Mouse (Mus musculus) midbrain, postnatal 0 days (tissue): ENCODE measurements around the gene Cdk6. TPM values are rescaled to one million over a fixed set of nuclear protein-coding genes. Genes with fewer than 3 reads are reported as not detected.

Source experiments
- ATAC-seq: fragments of 200-750 bp; cut with Nextera tagmentation; 2 replicates; pipeline ENCODE4 v1.8.0; 2017; ENCODE audit warnings: moderate number of reproducible peaks, mild to moderate bottlenecking, moderate TSS enrichment, moderate library complexity; ENCODE audit not compliant: low FRiP score
- DNase-seq: peaks from one replicate; pipeline ENCODE4 v3.0.0-alpha.2; 2015; ENCODE audit warnings: low spot score
- H3K27ac ChIP-seq: fragments of 300-500 bp; sonication (generic); 2 replicates; pipeline ENCODE4 v1.5.1; 2014; ENCODE audit warnings: low read depth, mild to moderate bottlenecking, low read length, mixed read lengths
- H3K27me3 ChIP-seq: fragments of 300-500 bp; sonication (generic); 2 replicates; pipeline ENCODE4 v1.6.1; 2014; ENCODE audit warnings: low read length, control low read depth, mixed read lengths; ENCODE audit not compliant: insufficient read depth
- H3K36me3 ChIP-seq: fragments of 300-500 bp; sonication (generic); 2 replicates; pipeline ENCODE4 v1.6.1; 2014; ENCODE audit warnings: low read length, control low read depth, mixed read lengths; ENCODE audit not compliant: insufficient read depth
- H3K4me1 ChIP-seq: fragments of 300-500 bp; sonication (generic); 2 replicates; pipeline ENCODE4 v1.6.1; 2014; ENCODE audit warnings: mild to moderate bottlenecking, control low read depth, antibody characterized with exemption, low read length, mixed read lengths; ENCODE audit not compliant: insufficient read depth
- H3K4me2 ChIP-seq: fragments of 300-500 bp; sonication (generic); 2 replicates; pipeline ENCODE4 v1.6.1; 2014; ENCODE audit warnings: low read depth, mild to moderate bottlenecking, low read length, mixed read lengths; ENCODE audit not compliant: poor library complexity, severe bottlenecking
- H3K4me3 ChIP-seq: fragments of 300-500 bp; sonication (generic); 2 replicates; pipeline ENCODE4 v1.5.1; 2014; ENCODE audit warnings: low read depth, mild to moderate bottlenecking, low read length, moderate library complexity
- H3K9ac ChIP-seq: fragments of 300-500 bp; sonication (generic); replicated peaks from 2 replicates; pipeline ENCODE4 v1.6.1; 2014; ENCODE audit warnings: mild to moderate bottlenecking, low read length, moderate library complexity, mixed read lengths; ENCODE audit not compliant: poor library complexity, severe bottlenecking
- H3K9me3 ChIP-seq: fragments of 300-500 bp; sonication (generic); 2 replicates; pipeline ENCODE4 v1.6.1; 2016; ENCODE audit warnings: low read length, control low read depth
- CTCF ChIP-seq: IDR thresholded peaks from 2 replicates; pipeline ENCODE4 v1.5.1; 2016; ENCODE audit warnings: antibody characterized with exemption, mild to moderate bottlenecking
- WGBS: fragments of 180-500 bp; shearing (Covaris S2); extraction: QIAGEN DNeasy Blood & Tissue Kit; methylation state at CpG from one replicate; pipeline ENCODE4 v1.1.7; 2014; 5-methylcytosine and 5-hydroxymethylcytosine counted together
- polyA plus RNA-seq: library from polyadenylated mRNA; unstranded; fragments of >200 nt; fragmentation: Nextera tagmentation; extraction: Ambion mirVana; gene quantifications from 2 replicates; pipeline ENCODE4 v1.2.1, GENCODE M21; 2015
- total RNA-seq: library from RNA; depleted of rRNA; stranded (reverse); fragments of >200 nt; gene quantifications from 2 replicates; pipeline ENCODE4 v1.2.3, GENCODE M21; 2014

Gene Cdk6
- total and polyA plus RNA-seq, 2 experiments from 2014 or later: 4.0 to 7.1 TPM

- Histone ChIP-seq H3K27ac (no peak overlapping the region), H3K4me1 (no peaks in the 10 kb centered on the region), H3K4me2 (no peak overlapping the region), H3K9me3 (no peaks in the 10 kb centered on the region), H3K9ac (no peak overlapping the region), H3K27me3 (no peaks in the 10 kb centered on the region), H3K36me3 (no peaks in the 10 kb centered on the region), H3K4me3 (no peak overlapping the region)
- DNase-seq: no peak
- 79% methylated on average over 7 of the region's 7 CpGs for whole genome bisulfite sequencing
- no peak for TF ChIP-seq CTCF
- ATAC-seq: no peak
Observed at GRCm38 (mm10) chr5:3386021-3386730, 44.9 kb downstream of the Cdk6 start.

GRCm38 (mm10) chr5:3386731-3387087 lies 45.4 kb downstream of the Cdk6 start:
- Histone ChIP-seq H3K9me3 (no peaks in the 10 kb centered on the region), H3K36me3 (no peaks in the 10 kb centered on the region), H3K27me3 (no peaks in the 10 kb centered on the region), H3K4me1 (no peaks in the 10 kb centered on the region), H3K4me2 (no peak overlapping the region), H3K4me3 (no peak overlapping the region), H3K9ac (no peak overlapping the region), H3K27ac (no peak overlapping the region)
- ATAC-seq (no peak), DNase-seq (no peak)
- WGBS: 11% methylated on average over 4 of the region's 4 CpGs
- no peak for TF ChIP-seq CTCF

DNA sequence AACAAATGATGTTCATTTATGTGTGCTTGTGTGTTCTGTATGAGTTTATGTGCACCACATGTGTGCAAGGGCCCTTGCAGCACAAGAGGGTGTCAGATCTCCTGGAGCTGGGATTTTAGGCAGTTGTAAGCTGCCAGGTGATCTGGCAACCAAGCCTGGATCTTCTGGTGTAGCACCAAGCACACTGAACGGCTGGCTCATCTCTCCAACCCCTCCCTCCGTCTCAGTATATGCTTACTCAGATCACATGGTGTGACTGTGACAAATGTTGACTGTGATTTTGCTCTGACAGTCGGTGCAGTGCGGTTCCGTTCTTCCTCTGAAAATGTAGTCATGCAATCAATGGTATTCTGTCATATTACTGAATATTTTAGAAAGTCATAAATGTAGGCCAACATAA lies 45.9 kb downstream of the Cdk6 start:
- 45% methylated on average over 5 of the region's 5 CpGs for WGBS
- H3K27me3 ChIP-seq: no peaks in the 10 kb centered on the region
- H3K4me2 ChIP-seq: no peak overlapping the region
- DNase-seq: peak; percentile 30
- no peaks in the 10 kb centered on the region for H3K4me1 ChIP-seq
- no peak for TF ChIP-seq CTCF
- ATAC-seq: peak; percentile 63
- no peak overlapping the region for H3K4me3 ChIP-seq
- H3K9ac ChIP-seq: no peak overlapping the region
- no peaks in the 10 kb centered on the region for H3K9me3 ChIP-seq
- H3K27ac ChIP-seq: no peak overlapping the region
- no peaks in the 10 kb centered on the region for H3K36me3 ChIP-seq

GRCm38 (mm10) chr5:3392856-3393255 lies 51.6 kb downstream of the Cdk6 start:
- 72% methylated on average over 3 of the region's 3 CpGs for WGBS
- ATAC-seq: no peak

GRCm38 (mm10) chr5:3394145-3394544 lies 52.9 kb downstream of the Cdk6 start:
- Histone ChIP-seq H3K27me3 (no peaks in the 10 kb centered on the region), H3K4me1 (no peaks in the 10 kb centered on the region), H3K9ac (no peak overlapping the region), H3K4me3 (no peak overlapping the region), H3K4me2 (no peak overlapping the region), H3K36me3 (no peaks in the 10 kb centered on the region), H3K9me3 (no peaks in the 10 kb centered on the region), H3K27ac (no peak overlapping the region)
- no peak for ATAC-seq
- DNase-seq: no peak
- no peak for TF ChIP-seq CTCF
- WGBS: 90% methylated on average over 7 of the region's 7 CpGs

More at GRCm38 (mm10) chr5:3392856-3393255, 51.6 kb downstream of the Cdk6 start:
- DNase-seq: no peak
- no peaks in the 10 kb centered on the region for H3K27me3 ChIP-seq
- H3K4me1 ChIP-seq: no peaks in the 10 kb centered on the region
- H3K9ac ChIP-seq: no peak overlapping the region
- no peak overlapping the region for H3K4me2 ChIP-seq
- no peaks in the 10 kb centered on the region for H3K9me3 ChIP-seq
- H3K36me3 ChIP-seq: no peaks in the 10 kb centered on the region
- no peak overlapping the region for H3K4me3 ChIP-seq
- TF ChIP-seq CTCF: no peak
- H3K27ac ChIP-seq: no peak overlapping the region

GRCm38 (mm10) chr5:3395020-3395419 lies 53.7 kb downstream of the Cdk6 start:
- Histone ChIP-seq H3K4me3 (no peak overlapping the region), H3K27ac (no peak overlapping the region), H3K36me3 (no peaks in the 10 kb centered on the region), H3K27me3 (no peaks in the 10 kb centered on the region), H3K9ac (no peak overlapping the region), H3K9me3 (no peaks in the 10 kb centered on the region), H3K4me2 (no peak overlapping the region), H3K4me1 (no peaks in the 10 kb centered on the region)
- no peak for TF ChIP-seq CTCF
- WGBS: 19% methylated on average over 6 of the region's 6 CpGs
- DNase-seq (peak; percentile 63), ATAC-seq (peak; percentile 53)
